Mouse (Mus musculus): ENCODE measurements at regions not wholly inside any gene's neighbourhood (a gene's known extent, or its start where the extent isn't known, plus 50 kb on each side); places are given as distances from the start of the nearest gene placed in this dataset.
"Not testable (repeated sequence)": the region's sequence is repeated elsewhere in the genome, so short reads cannot be mapped to it uniquely, and the experiment has no call there.

DNA sequence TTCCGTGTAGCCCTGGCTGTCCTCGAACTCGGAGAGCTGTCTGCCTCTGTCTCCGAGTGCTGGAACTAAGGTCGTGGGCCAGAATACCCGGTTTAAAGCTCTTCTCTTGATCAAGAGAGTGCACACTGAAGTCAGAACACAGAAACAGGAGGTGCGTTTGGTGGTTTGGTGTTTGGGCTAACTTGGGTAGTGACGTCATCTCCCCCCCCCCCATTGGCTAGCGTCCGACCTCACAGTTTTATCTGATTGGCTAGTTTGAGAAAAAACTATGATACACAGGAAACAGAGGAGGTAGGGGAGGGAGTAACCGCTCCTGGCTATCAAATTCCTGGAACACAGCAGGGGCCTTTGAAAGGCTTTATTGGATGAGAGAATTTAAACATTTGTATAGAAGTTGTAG is 60.2 kb upstream of the Pim1 start:
- no peaks in the 10 kb centered on the region for H3K36me3 ChIP-seq (ENCODE audit: insufficient read depth, low read length)
- TF ChIP-seq NANOG (IDR thresholded peaks at IDR 0.05; ENCODE audit: borderline replicate concordance, low read length) = no peak
- H3K4me3 ChIP-seq (replicated peaks; ENCODE audit: low read length) = no peak overlapping the region
- H3K27me3 ChIP-seq (ENCODE audit: insufficient read depth, low read length) = peaks cover 3% of the 10 kb centered on the region; the same call in 1 of the 2 replicates
- H3K9me3 ChIP-seq (ENCODE audit: low read length) = peaks cover 10% of the 10 kb centered on the region; the same call in 1 of the 2 replicates
- peaks cover 61% of the 10 kb centered on the region for H3K4me1 ChIP-seq (replicated peaks; ENCODE audit: low read depth, low read length)

DNA sequence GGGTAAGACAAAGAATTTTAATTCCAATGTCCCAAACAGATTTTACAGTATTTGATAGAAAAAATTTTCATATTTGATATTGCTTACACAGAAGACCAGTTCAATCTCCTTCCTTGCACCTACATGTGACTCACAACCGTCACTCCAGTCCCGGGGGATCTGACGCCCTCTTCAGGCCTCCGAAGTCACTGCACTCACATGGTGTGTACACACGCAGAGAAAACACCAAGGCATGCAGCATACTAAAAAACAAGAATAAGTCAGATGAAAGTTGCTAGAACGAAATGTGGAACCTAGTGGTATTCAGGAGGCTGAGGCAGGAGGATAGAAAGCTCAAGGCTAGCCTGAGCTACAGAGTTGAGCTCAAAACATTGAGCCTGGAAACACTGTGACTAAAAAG is 59.7 kb upstream of the Pim1 start:
- Histone ChIP-seq H3K4me1 (replicated peaks; ENCODE audit: low read depth, low read length) (peaks cover 62% of the 10 kb centered on the region), H3K27me3 (ENCODE audit: insufficient read depth, low read length) (peaks cover 2% of the 10 kb centered on the region; the same call in 1 of the 2 replicates), H3K4me3 (replicated peaks; ENCODE audit: low read length) (no peak overlapping the region), H3K36me3 (ENCODE audit: insufficient read depth, low read length) (no peaks in the 10 kb centered on the region), H3K9me3 (ENCODE audit: low read length) (peaks cover 10% of the 10 kb centered on the region; the same call in 1 of the 2 replicates)
- TF ChIP-seq NANOG (IDR thresholded peaks at IDR 0.05; ENCODE audit: borderline replicate concordance, low read length) = no peak
- peak; percentile 43 for TF ChIP-seq CTCF (conservative IDR thresholded peaks at IDR 0.05; ENCODE audit: low read length)
- no peak for TF ChIP-seq POU5F1 (IDR thresholded peaks at IDR 0.05; ENCODE audit: borderline replicate concordance, low read length)

DNA sequence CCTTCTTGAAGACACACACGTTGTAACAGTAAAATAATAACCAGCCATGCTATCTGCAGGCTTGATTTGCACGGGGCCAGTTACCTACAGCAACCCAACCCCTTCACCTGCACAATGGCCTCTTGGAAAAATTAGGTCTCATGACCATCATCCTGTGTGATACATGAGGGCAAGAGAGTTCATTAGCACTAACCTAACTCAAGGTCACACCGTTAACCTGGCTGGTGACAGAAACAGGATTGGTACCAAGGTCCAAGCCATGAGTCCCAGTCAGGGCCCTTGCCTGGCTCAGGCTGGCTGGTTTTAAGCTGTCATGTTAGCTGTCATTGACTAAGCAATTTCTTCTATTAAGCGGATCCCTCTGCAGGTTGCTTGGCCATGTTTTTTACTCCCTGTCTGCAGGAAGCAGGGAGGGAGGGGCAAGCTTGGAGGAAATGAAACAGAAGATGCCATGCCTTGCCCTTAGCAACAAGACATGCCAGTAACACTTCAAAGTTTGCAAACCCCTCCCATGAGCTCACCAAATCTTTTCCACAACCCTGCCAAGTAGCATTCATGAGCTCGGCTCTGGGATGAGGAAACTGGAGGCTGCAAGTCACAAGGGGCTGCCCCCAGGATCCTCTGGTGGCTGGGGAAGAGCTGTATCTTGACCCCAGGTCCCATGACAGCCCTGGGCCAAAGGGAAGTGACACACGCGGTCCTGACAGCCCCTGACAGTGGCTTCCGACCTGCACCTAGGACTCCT is 58.8 kb upstream of the Pim1 start:
- H3K4me3 ChIP-seq (replicated peaks; ENCODE audit: low read length) = no peak overlapping the region
- H3K9me3 ChIP-seq (ENCODE audit: low read length) = peaks cover 10% of the 10 kb centered on the region; the same call in 1 of the 2 replicates

DNA sequence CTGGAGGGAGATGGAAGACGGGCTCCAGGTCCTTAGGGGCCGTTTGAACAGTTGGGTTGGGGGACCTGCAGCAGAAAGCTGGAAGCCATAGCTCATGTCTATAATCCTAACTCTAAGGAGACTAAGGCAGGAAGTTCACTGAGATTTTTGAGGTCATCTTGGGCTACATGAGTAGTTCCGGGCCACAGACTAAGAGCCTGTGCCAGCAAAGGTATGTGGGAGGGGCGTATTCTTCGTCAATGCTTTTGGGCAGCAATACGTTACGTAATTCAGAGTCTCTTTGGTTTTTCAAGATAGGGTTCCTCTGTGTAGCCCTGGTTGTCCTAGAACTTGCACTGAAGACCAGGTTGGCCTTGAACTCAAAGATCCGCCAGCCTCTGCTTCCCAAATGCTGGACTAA is 57.9 kb upstream of the Pim1 start:
- TF ChIP-seq POU5F1 (IDR thresholded peaks at IDR 0.05; ENCODE audit: borderline replicate concordance, low read length) (no peak), NANOG (IDR thresholded peaks at IDR 0.05; ENCODE audit: borderline replicate concordance, low read length) (no peak), CTCF (conservative IDR thresholded peaks at IDR 0.05; ENCODE audit: low read length) (no peak)
- H3K4me3 ChIP-seq (replicated peaks; ENCODE audit: low read length) = no peak overlapping the region
- peaks cover 7% of the 10 kb centered on the region; the same call in 1 of the 2 replicates for H3K9me3 ChIP-seq (ENCODE audit: low read length)
- peaks cover 2% of the 10 kb centered on the region; the same call in 1 of the 2 replicates for H3K27me3 ChIP-seq (ENCODE audit: insufficient read depth, low read length)
- peaks cover 69% of the 10 kb centered on the region for H3K4me1 ChIP-seq (replicated peaks; ENCODE audit: low read depth, low read length)
- no peaks in the 10 kb centered on the region for H3K36me3 ChIP-seq (ENCODE audit: insufficient read depth, low read length)

More for the DNA sequence above, 58.8 kb upstream of the Pim1 start:
- Histone ChIP-seq H3K27me3 (ENCODE audit: insufficient read depth, low read length) (peaks cover 2% of the 10 kb centered on the region; the same call in 1 of the 2 replicates), H3K36me3 (ENCODE audit: insufficient read depth, low read length) (no peaks in the 10 kb centered on the region), H3K4me1 (replicated peaks; ENCODE audit: low read depth, low read length) (peaks cover 69% of the 10 kb centered on the region)
- TF ChIP-seq POU5F1 (IDR thresholded peaks at IDR 0.05; ENCODE audit: borderline replicate concordance, low read length) (no peak), CTCF (conservative IDR thresholded peaks at IDR 0.05; ENCODE audit: low read length) (no peak), NANOG (IDR thresholded peaks at IDR 0.05; ENCODE audit: borderline replicate concordance, low read length) (no peak)

DNA sequence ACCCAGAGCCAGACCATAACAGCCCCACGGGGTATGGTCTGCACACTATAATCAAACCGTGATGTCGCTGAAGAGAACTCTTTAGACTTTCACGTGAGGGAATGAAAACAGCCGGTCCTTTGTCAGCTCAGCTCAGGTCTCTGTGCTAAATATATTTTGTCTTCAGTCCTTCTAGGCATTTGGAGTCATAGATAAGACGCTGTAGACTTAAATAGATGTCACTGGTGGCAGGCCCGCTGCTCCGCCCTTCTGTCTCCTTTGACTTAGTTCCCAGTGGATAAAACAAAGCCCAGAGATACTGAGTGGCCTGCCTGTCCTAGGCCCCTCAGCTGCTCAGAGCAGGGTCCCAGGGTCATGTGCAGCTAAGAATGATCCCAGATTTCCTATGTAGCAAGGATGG is 57.2 kb upstream of the Pim1 start:
- no peaks in the 10 kb centered on the region for H3K36me3 ChIP-seq (ENCODE audit: insufficient read depth, low read length)
- TF ChIP-seq NANOG (IDR thresholded peaks at IDR 0.05; ENCODE audit: borderline replicate concordance, low read length) (no peak), CTCF (conservative IDR thresholded peaks at IDR 0.05; ENCODE audit: low read length) (no peak), POU5F1 (IDR thresholded peaks at IDR 0.05; ENCODE audit: borderline replicate concordance, low read length) (no peak)

DNA sequence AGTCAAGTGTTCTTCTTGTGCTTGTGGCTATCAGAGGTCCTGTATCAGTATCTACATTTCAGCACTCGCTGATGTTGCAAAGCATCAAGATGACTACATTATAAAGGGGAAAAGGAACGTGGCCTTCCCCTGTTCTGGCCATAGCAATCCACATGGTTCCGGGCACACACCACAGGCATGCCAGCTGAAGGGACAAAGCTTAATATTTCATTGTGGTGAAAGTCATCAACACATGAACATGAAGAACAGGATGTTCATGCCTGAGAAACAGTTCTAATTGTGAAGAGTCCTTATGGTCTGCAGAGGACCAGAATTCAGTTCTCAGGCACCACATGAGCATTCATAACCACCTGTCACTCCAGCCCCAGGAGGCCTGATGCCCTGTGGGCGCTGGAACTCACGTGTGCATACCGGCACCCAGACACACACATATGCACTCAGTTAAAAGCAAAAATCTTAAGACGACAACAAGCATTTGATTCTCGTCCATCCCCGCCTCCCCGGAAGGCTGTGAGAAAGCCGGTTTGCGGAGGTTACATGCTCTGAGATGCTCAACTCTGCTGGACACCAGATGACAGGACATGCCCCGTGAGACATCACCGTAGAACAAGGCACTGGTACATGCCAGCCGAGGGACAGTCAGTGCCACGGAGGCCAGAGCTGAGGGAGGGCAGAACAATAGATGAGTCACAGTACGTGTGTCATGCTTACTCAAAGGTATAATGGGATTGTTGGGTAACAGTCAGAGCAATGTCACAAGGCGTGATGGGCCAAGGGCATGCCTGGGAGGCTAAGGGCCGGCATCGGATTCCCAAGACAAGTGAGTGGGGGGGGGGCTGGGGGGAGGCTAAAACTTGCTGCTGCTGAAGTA is 56.2 kb upstream of the Pim1 start:
- TF ChIP-seq CTCF (conservative IDR thresholded peaks at IDR 0.05; ENCODE audit: low read length) (no peak), NANOG (IDR thresholded peaks at IDR 0.05; ENCODE audit: borderline replicate concordance, low read length) (no peak)
- Histone ChIP-seq H3K27me3 (ENCODE audit: insufficient read depth, low read length) (peaks cover 2% of the 10 kb centered on the region; the same call in 1 of the 2 replicates), H3K36me3 (ENCODE audit: insufficient read depth, low read length) (no peaks in the 10 kb centered on the region), H3K4me1 (replicated peaks; ENCODE audit: low read depth, low read length) (peaks cover 70% of the 10 kb centered on the region), H3K9me3 (ENCODE audit: low read length) (0 out of 2 replicates have a peak, but pooled peaks cover 4% of the 10 kb centered on the region), H3K4me3 (replicated peaks; ENCODE audit: low read length) (no peak overlapping the region)

More for the DNA sequence above, 57.2 kb upstream of the Pim1 start:
- H3K4me3 ChIP-seq (replicated peaks; ENCODE audit: low read length) = no peak overlapping the region
- 0 out of 2 replicates have a peak, but pooled peaks cover 4% of the 10 kb centered on the region for H3K9me3 ChIP-seq (ENCODE audit: low read length)
- H3K4me1 ChIP-seq (replicated peaks; ENCODE audit: low read depth, low read length) = peaks cover 69% of the 10 kb centered on the region
- peaks cover 2% of the 10 kb centered on the region; the same call in 1 of the 2 replicates for H3K27me3 ChIP-seq (ENCODE audit: insufficient read depth, low read length)

DNA sequence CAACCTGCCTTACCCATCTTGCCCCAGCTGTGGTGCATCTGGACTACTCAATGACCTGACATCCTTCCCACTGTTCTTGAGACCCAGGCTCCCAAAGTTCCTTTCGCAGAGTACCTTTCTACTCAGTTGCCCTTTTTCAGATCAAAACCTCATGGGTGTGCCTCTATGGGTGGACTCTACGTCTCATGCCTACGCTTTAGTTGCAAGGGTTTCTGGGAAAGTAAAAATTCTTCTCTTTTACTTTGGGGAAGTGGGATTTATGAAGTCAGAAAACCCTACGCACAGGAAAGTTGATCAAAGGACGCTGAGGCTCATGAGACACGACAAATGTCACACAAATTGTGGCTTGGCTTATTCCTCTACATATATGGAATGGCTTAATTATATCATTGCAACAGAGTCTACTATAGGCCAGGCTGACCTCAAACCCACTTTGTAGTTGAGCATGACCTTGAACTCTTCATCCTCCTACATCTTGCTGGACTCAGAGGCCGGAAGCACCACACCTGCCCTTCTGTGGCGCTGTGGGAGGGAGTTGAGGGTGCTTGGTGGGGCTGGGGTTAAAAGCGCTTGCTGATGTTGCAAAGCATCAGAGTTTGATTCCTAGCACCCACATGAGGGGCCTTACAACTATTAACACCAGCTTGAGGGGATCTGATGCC is 55.1 kb upstream of the Pim1 start:
- TF ChIP-seq NANOG (IDR thresholded peaks at IDR 0.05; ENCODE audit: borderline replicate concordance, low read length) = no peak
- TF ChIP-seq CTCF (conservative IDR thresholded peaks at IDR 0.05; ENCODE audit: low read length) = no peak
- no peak for TF ChIP-seq POU5F1 (IDR thresholded peaks at IDR 0.05; ENCODE audit: borderline replicate concordance, low read length)
- Histone ChIP-seq H3K4me1 (replicated peaks; ENCODE audit: low read depth, low read length) (peaks cover 72% of the 10 kb centered on the region), H3K9me3 (ENCODE audit: low read length) (0 out of 2 replicates have a peak, but pooled peaks cover 4% of the 10 kb centered on the region), H3K4me3 (replicated peaks; ENCODE audit: low read length) (0 out of 2 replicates have a peak overlapping the region, but pooled peaks have one; percentile 4), H3K36me3 (ENCODE audit: insufficient read depth, low read length) (no peaks in the 10 kb centered on the region), H3K27me3 (ENCODE audit: insufficient read depth, low read length) (peaks cover 2% of the 10 kb centered on the region; the same call in 1 of the 2 replicates)

DNA sequence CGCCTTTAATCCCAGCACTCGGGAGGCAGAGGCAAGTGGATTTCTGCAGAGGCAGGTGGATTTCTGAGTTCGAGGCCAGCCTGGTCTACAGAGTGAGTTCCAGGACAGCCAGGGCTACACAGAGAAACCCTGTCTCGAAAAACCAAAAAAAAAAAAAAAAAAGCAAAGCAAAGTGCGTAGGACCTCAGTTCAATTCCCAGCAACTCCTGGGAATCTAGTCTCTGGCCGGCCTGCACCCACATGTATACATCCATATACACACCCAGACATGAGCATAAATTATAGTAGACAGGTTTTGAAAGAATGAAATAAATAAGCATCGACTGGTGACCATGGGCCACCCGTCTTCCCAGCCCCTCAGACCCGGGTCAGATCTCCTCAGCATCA is 54.1 kb upstream of the Pim1 start:
- H3K4me1 ChIP-seq (replicated peaks; ENCODE audit: low read depth, low read length) = peaks cover 77% of the 10 kb centered on the region
- H3K4me3 ChIP-seq (replicated peaks; ENCODE audit: low read length) = peak overlapping the region; percentile 74
- not testable (repeated sequence) for H3K36me3 ChIP-seq (ENCODE audit: insufficient read depth, low read length); H3K27me3 ChIP-seq (ENCODE audit: insufficient read depth, low read length); H3K9me3 ChIP-seq (ENCODE audit: low read length)
